ENCODE assay signal across 7 mouse cellular contexts in genomic region chr5:140647031-140647760, GRCm38 (mm10). TPM values are rescaled to one million over a fixed set of nuclear protein-coding genes. Genes with fewer than 3 reads are reported as not detected.
DNase-seq lines count a peak whose midpoint lies in the region; ATAC-seq and TF ChIP-seq lines count a peak whose summit lies in the region.

No protein-coding gene starts in this region.

- no peak for DNase-seq in kidney, postnatal 0 days (ENCODE audit: low spot score)
- no peak for DNase-seq in kidney, adult 9 months
- peak; percentile 37 for DNase-seq in adrenal gland, postnatal 25 days
- no peak for DNase-seq in embryonic facial prominence, embryonic 10.5 days (ENCODE audit: low spot score)
- peak; percentile 60 to 67 for DNase-seq in layer of hippocampus, postnatal 36 days
- DNase-seq in gastrocnemius, postnatal 10 days, result no peak

- 0 out of 2 replicates have a peak, but pooled peaks cover 4% of the 10 kb centered on the region for H3K36me3 ChIP-seq in kidney, postnatal 0 days (ENCODE audit: insufficient read depth, low read length)
- H3K36me3 ChIP-seq in embryonic facial prominence, embryonic 10.5 days (replicated peaks), result peaks cover 51% of the 10 kb centered on the region
- no peaks in the 10 kb centered on the region for H3K36me3 ChIP-seq in neural tube, embryonic 14.5 days (ENCODE audit: control insufficient read depth, insufficient read depth, low read length)

- H3K4me1 ChIP-seq in kidney, postnatal 0 days (replicated peaks; ENCODE audit: insufficient read depth, low read length), result peaks cover 19% of the 10 kb centered on the region
- peaks cover 71% of the 10 kb centered on the region for H3K4me1 ChIP-seq in embryonic facial prominence, embryonic 10.5 days
- H3K4me1 ChIP-seq in neural tube, embryonic 14.5 days (ENCODE audit: control insufficient read depth, insufficient read depth, low read length), result peaks cover 45% of the 10 kb centered on the region

- H3K9ac ChIP-seq in kidney, postnatal 0 days (ENCODE audit: low read depth, low read length), result peak overlapping the region; percentile 98
- H3K9ac ChIP-seq in neural tube, embryonic 14.5 days (replicated peaks; ENCODE audit: low read depth, low read length), result peak overlapping the region; percentile 100

- H3K27ac ChIP-seq in kidney, postnatal 0 days, result no peak overlapping the region
- peak overlapping the region; percentile 98 for H3K27ac ChIP-seq in embryonic facial prominence, embryonic 10.5 days (replicated peaks)
- peak overlapping the region; percentile 94 for H3K27ac ChIP-seq in neural tube, embryonic 14.5 days (ENCODE audit: low read depth, low read length)

- 47% methylated on average over 13 of the region's 13 CpGs for WGBS in kidney, postnatal 0 days
- WGBS in embryonic facial prominence, embryonic 10.5 days, result 70% methylated on average over 13 of the region's 13 CpGs
- WGBS in neural tube, embryonic 14.5 days, result 21% methylated on average over 13 of the region's 13 CpGs

- H3K4me2 ChIP-seq in kidney, postnatal 0 days (ENCODE audit: low read length), result peak overlapping the region; percentile 67
- H3K4me2 ChIP-seq in neural tube, embryonic 14.5 days (ENCODE audit: low read depth, low read length), result peak overlapping the region; percentile 88

- no peaks in the 10 kb centered on the region for H3K9me3 ChIP-seq in kidney, postnatal 0 days (replicated peaks; ENCODE audit: low read length)
- H3K9me3 ChIP-seq in embryonic facial prominence, embryonic 10.5 days, result no peaks in the 10 kb centered on the region
- H3K9me3 ChIP-seq in neural tube, embryonic 14.5 days (ENCODE audit: control insufficient read depth, low read length), result no peaks in the 10 kb centered on the region

- peak overlapping the region; percentile 89 for H3K4me3 ChIP-seq in kidney, postnatal 0 days (replicated peaks; ENCODE audit: low read depth, low read length)
- peak overlapping the region; percentile 98 for H3K4me3 ChIP-seq in embryonic facial prominence, embryonic 10.5 days
- H3K4me3 ChIP-seq in neural tube, embryonic 14.5 days (ENCODE audit: low read depth, low read length), result peak overlapping the region; percentile 96

- no peak for TF ChIP-seq CTCF in kidney, postnatal 0 days (IDR thresholded peaks at IDR 0.05; ENCODE audit: low read depth)

- no peaks in the 10 kb centered on the region for H3K27me3 ChIP-seq in kidney, postnatal 0 days (ENCODE audit: insufficient read depth, low read length)
- H3K27me3 ChIP-seq in embryonic facial prominence, embryonic 10.5 days (replicated peaks; ENCODE audit: low read depth, poor library complexity, severe bottlenecking), result no peaks in the 10 kb centered on the region
- H3K27me3 ChIP-seq in neural tube, embryonic 14.5 days (ENCODE audit: control insufficient read depth, insufficient read depth, low read length), result no peaks in the 10 kb centered on the region

- no peak for ATAC-seq in kidney, postnatal 0 days (replicated peaks; ENCODE audit: low FRiP score, low read depth)
- ATAC-seq in neural tube, embryonic 14.5 days (ENCODE audit: low read depth), result no peak

RNA-seq across cellular contexts. Expression of gene Ttyh3, which starts 1.6 kb away (rescaled TPM):
- polyA plus RNA-seq in kidney, postnatal 0 days (2015; fragmentation: Nextera tagmentation; extraction: Ambion mirVana), result 21.7 and 25.3 TPM in 2 replicates
- total RNA-seq in adrenal gland, postnatal 25 days (2021), result 121 and 195 TPM in 2 replicates
- 33.4 and 35.5 TPM in 2 replicates for polyA plus RNA-seq in embryonic facial prominence, embryonic 10.5 days (2016; fragmentation: Nextera tagmentation; extraction: Ambion mirVana)
- total RNA-seq in layer of hippocampus, postnatal 36 days (2021), result 100 to 1,000 TPM; 191 to 221 TPM
- polyA plus RNA-seq in neural tube, embryonic 14.5 days (2014; fragmentation: Nextera tagmentation; extraction: Ambion mirVana), result 85.5 and 89.4 TPM in 2 replicates
- 10 to 100 TPM; 33.4 to 42.5 TPM for total RNA-seq in gastrocnemius, postnatal 10 days (2021)

RNA-seq across cellular contexts. Expression of gene Lfng, which starts 40.1 kb away (rescaled TPM):
- 28.8 and 33.4 TPM in 2 replicates for polyA plus RNA-seq in kidney, postnatal 0 days (2015; fragmentation: Nextera tagmentation; extraction: Ambion mirVana)
- total RNA-seq in adrenal gland, postnatal 25 days (2021), result 9.6 and 16.8 TPM in 2 replicates
- 11.7 and 14.9 TPM in 2 replicates for polyA plus RNA-seq in embryonic facial prominence, embryonic 10.5 days (2016; fragmentation: Nextera tagmentation; extraction: Ambion mirVana)
- total RNA-seq in layer of hippocampus, postnatal 36 days (2021), result 10 to 100 TPM; 20.3 to 30.8 TPM
- polyA plus RNA-seq in neural tube, embryonic 14.5 days (2014; fragmentation: Nextera tagmentation; extraction: Ambion mirVana), result 17.7 and 18.2 TPM in 2 replicates
- 1 to 10 TPM; 7.1 to 9.0 TPM for total RNA-seq in gastrocnemius, postnatal 10 days (2021)

RNA-seq across cellular contexts. Expression of gene Iqce, which starts 55.0 kb away (rescaled TPM):
- polyA plus RNA-seq in kidney, postnatal 0 days (2015; fragmentation: Nextera tagmentation; extraction: Ambion mirVana), result 18.7 and 19.7 TPM in 2 replicates
- 21.9 and 36.2 TPM in 2 replicates for total RNA-seq in adrenal gland, postnatal 25 days (2021)
- 27.4 and 28.2 TPM in 2 replicates for polyA plus RNA-seq in embryonic facial prominence, embryonic 10.5 days (2016; fragmentation: Nextera tagmentation; extraction: Ambion mirVana)
- total RNA-seq in layer of hippocampus, postnatal 36 days (2021), result 10 to 100 TPM; 48.7 to 66.2 TPM
- 26.1 and 29.8 TPM in 2 replicates for polyA plus RNA-seq in neural tube, embryonic 14.5 days (2014; fragmentation: Nextera tagmentation; extraction: Ambion mirVana)
- 1 to 10 TPM; 8.3 to 9.0 TPM for total RNA-seq in gastrocnemius, postnatal 10 days (2021)

RNA-seq across cellular contexts. Expression of gene Brat1, which starts 57.6 kb away (rescaled TPM):
- polyA plus RNA-seq in kidney, postnatal 0 days (2015; fragmentation: Nextera tagmentation; extraction: Ambion mirVana), result 16.7 and 18.3 TPM in 2 replicates
- 24.7 and 29.4 TPM in 2 replicates for total RNA-seq in adrenal gland, postnatal 25 days (2021)
- 22.8 and 24.9 TPM in 2 replicates for polyA plus RNA-seq in embryonic facial prominence, embryonic 10.5 days (2016; fragmentation: Nextera tagmentation; extraction: Ambion mirVana)
- total RNA-seq in layer of hippocampus, postnatal 36 days (2021), result 10 to 100 TPM; 19.5 to 21.0 TPM
- polyA plus RNA-seq in neural tube, embryonic 14.5 days (2014; fragmentation: Nextera tagmentation; extraction: Ambion mirVana), result 17.6 and 18.4 TPM in 2 replicates
- 1 to 10 TPM; 8.9 to 9.4 TPM for total RNA-seq in gastrocnemius, postnatal 10 days (2021)

Comparison
In these comparisons a context has a peak if more than half of its experiments do, and no peak if none do; other contexts are left out.
1. DNase-seq: peak in adrenal gland, postnatal 25 days (single experiment) and layer of hippocampus, postnatal 36 days (2 of 2); none in kidney, postnatal 0 days (single experiment), kidney, adult 9 months (single experiment), embryonic facial prominence, embryonic 10.5 days (single experiment) and gastrocnemius, postnatal 10 days (single experiment).
2. Peak in every context shown above with its lines, with median percentiles within 50 percentile points of each other: H3K4me3 ChIP-seq.